Mouse (Mus musculus) monocyte, adult 5-6 weeks (primary cell): Measurements from ENCODE around the gene Ccdc86. TPM values are rescaled to one million over a fixed set of nuclear protein-coding genes. Genes with fewer than 3 reads are reported as not detected.

ENCODE experiments used
- ATAC-seq: fragments of 153-309, 156-312 bp; replicated peaks from 2 replicates; pipeline ENCODE4 v1.8.0; 2017; ENCODE audit warnings: mild to moderate bottlenecking; ENCODE audit not compliant: low TSS enrichment, insufficient number of reproducible peaks, severe bottlenecking, poor library complexity, low FRiP score
- total RNA-seq: library from RNA; stranded (forward); fragments of 200-1000, 200-491, 200-594 nt; gene quantifications from 3 replicates; pipeline ENCODE4 v1.2.3, GENCODE M21; 2017

Gene Ccdc86
- 15.3 to 26.6 TPM (median 16.1 TPM) in 3 replicates for total RNA-seq

- peak; percentile 97 for ATAC-seq
Observed at GRCm38 (mm10) chr19:10949112-10949511, at the start of gene Ccdc86. Gene Ccdc86, minus strand, starts transcription at chr19:10949266.

GRCm38 (mm10) chr19:10993150-10993549 is 44.1 kb upstream of the Ccdc86 start, which contains the start of gene Ms4a15:
Gene Ms4a15, minus strand, starts transcription at chr19:10993250.
- no peak for ATAC-seq

DNA sequence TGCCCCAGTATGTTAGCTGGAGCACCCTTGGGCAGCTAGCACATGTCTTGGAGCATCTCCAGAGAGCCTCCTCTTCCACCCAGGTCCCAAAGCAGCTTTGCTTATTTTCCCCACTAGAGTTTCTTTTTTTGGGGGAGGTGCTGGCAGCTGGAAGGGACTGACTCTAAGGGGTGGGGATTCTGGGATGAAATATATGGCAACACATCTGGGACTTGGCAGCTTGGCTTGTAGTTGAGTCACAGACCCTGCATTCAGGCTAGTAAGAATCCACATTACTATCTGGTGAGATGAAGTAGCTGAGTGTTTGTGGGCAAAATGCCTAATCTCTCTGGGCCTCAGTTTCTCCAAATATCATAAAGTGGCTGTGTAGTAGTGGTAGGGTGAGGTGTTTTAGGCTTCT is 42.8 kb upstream of the Ccdc86 start:
- no peak for ATAC-seq

GRCm38 (mm10) chr19:10990751-10991150 is 41.7 kb upstream of the Ccdc86 start:
- peak; percentile 47 for ATAC-seq

GRCm38 (mm10) chr19:10988563-10988962 is 39.5 kb upstream of the Ccdc86 start:
- peak; percentile 37 for ATAC-seq

GRCm38 (mm10) chr19:10985889-10986288 is 36.8 kb upstream of the Ccdc86 start:
- ATAC-seq, result no peak

DNA sequence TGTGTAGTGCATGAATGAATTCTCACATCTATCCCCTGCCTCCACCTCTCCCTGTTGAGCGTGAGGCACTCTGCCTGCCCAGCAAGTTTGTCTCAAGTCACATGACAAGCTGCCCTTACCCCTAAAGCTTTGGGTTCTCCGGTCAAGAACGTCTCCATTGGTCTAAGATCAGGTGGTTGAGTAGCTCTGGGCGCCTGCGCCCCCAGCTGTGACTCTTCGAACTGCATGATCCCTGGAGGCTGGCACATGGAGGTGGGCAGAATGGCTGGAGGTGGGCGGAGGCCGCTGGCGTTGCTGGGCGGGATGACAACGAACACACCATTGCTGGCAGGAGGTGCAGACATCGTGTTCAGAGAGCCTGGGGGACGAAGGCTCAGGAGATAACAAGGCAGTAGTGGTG is 35.5 kb upstream of the Ccdc86 start:
- ATAC-seq, result no peak

GRCm38 (mm10) chr19:10983146-10983545 is 34.1 kb upstream of the Ccdc86 start:
- ATAC-seq, result no peak

- ATAC-seq, result no peak; the same call in 1 of the 2 replicates
Observed at GRCm38 (mm10) chr19:10980210-10980609, 31.1 kb upstream of the Ccdc86 start.

- peak; percentile 89 for ATAC-seq
Observed at GRCm38 (mm10) chr19:10979184-10980168, 30.4 kb upstream of the Ccdc86 start.

DNA sequence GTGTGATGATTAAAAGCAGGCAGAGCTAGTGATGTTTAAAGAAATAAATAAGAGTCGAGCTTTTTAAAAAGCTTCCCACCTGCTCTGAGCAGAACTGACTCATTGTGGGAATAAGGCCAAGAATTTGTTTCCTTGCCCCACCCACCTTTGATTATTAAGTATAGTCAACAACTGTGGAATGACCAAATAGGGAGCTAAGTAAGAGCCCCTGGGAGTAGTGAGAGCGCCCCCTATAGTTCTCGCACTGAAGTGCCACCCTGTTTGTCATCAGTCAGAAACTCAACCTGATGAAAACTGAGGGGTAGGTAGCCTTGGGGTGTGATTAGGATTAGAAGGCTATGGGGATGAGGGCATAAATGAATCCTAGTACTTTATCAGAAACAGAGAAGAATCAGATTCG is 27.3 kb upstream of the Ccdc86 start:
- ATAC-seq, result no peak

DNA sequence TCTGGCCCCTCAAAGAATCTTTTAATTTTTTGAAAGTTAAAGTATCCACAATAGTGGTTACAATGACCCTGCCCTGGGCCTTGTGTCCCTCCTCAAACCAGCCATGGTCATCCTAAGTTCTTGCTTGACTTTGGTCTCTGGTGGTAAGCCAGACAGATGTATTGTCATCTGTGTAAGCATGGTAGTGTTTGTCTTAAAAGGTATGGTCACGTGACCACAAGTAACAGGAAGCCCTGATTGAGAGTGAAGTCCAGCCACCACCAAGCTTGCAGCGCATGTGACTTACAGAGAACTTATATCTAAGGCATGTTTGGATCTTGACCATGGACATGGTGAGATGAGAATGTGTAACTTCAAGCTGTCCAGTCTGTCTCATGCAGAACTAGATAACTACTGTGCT is 26.1 kb upstream of the Ccdc86 start:
- ATAC-seq, result no peak

DNA sequence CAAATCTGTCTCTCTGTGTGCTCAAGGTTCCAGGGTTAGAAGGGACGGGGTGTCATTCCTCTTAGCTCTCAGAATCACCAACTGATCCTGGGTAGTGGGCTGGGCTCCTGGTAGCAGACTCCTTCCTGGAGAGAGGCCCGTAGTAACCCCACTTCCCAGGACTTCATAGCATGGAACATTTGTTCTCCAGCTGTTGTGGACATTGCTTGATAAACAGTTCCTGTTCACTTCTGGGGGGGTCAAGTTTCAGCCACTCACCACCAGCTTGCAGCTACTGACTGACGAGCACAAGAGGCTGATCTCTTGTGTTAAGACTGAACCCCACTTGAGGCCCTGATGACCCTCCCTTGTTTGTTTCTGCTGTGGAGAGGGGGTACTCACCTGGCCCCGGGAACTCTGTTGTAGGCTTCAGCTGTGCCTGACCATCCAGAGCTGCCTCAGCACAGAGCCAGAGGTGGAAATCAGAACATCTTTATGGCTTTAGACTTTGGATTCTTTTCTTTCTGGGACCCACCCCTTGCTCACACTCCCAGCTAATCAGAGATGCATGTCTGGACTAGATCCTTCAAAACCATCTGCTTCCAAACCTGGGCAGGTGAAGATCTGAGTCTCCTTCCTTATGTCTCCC is 25.3 kb upstream of the Ccdc86 start, which contains the start of gene Ms4a10:
Gene Ms4a10, minus strand, starts transcription at position 433 of the 628 bp plus-strand sequence.
- ATAC-seq, result no peak

DNA sequence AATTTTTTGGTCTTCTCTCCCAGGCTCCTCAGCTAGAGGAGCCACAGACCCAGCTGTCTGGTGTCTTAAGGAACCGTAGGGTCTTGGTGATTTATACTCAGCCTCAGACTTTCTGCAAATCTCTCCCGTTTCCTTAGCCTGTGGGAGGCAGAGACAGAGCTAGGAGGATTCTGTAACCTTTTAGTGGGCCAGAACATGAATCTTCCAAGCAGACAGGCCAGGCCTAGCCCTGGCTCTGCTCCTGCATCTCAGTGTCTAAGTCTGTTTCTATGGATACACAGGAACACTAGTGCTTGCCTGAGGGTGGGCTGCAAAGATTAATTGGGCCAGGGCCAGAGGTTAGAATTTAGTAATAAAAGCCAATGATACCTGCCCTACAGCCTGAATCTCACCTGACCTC is 24.1 kb upstream of the Ccdc86 start:
- no peak for ATAC-seq

GRCm38 (mm10) chr19:10972660-10973059 is 23.6 kb upstream of the Ccdc86 start:
- ATAC-seq, result no peak

DNA sequence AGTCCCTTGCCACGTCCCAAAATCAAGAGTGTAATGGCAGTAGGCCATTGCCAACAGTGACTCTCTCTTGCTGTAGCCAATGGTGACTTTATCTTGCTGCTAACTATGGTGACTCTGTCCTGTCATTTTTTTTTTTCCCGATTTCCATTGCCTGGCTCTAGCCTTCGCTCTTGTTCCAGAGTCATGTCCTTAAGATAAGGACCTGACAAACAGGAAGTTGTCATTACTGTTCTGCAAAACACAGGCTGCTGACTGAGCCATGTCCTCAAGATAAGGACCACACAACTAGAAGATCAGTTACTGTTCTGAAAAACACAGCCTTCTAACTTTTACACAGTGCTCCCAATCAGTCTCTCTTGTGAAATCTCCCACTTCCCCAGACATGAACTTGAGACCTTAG is 21.4 kb upstream of the Ccdc86 start:
- ATAC-seq, result no peak

DNA sequence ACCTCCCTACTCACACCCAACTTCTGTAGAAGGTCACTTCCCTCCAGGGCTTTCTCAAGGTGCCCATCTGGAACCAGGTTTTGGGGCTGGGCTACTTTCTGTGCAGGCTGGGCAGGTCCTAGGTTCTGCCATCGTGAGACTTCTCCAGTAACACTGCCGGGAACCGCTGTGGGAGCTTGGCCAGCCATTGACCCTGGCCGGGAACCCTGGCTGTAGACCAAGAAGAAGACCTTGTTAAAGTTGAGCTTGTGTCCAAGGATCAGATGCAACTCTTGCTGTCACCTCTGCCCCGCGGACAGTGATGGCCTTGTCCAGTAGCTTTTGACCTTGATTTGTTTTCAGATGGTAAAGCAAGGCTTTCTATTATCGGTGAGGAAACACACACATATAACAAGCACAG is 19.5 kb upstream of the Ccdc86 start:
- no peak for ATAC-seq

GRCm38 (mm10) chr19:10965721-10966120 is 16.7 kb upstream of the Ccdc86 start:
- no peak for ATAC-seq

- no peak for ATAC-seq
Observed at GRCm38 (mm10) chr19:10959978-10960346, 10.9 kb upstream of the Ccdc86 start.
